Mouse (Mus musculus) hindbrain, embryonic 16.5 days (tissue): ENCODE measurements around the gene Pigr. TPM values are rescaled to one million over a fixed set of nuclear protein-coding genes. Genes with fewer than 3 reads are reported as not detected.

Source experiments
- ATAC-seq: fragments of 200-750 bp; cut with Nextera tagmentation; 2 replicates; pipeline ENCODE4 v1.8.0; 2017; ENCODE audit warnings: moderate TSS enrichment, moderate library complexity
- H3K27ac ChIP-seq: fragments of 300-500 bp; sonication (generic); 2 replicates; pipeline ENCODE4 v1.5.1; 2014; ENCODE audit warnings: low read depth, mild to moderate bottlenecking, control low read depth, low read length, moderate library complexity
- H3K27me3 ChIP-seq: fragments of 300-500 bp; sonication (generic); replicated peaks from 2 replicates; pipeline ENCODE4 v1.6.1; 2014; ENCODE audit warnings: low read length; ENCODE audit not compliant: control insufficient read depth, insufficient read depth
- H3K36me3 ChIP-seq: fragments of 300-500 bp; sonication (generic); 2 replicates; pipeline ENCODE4 v1.6.1; 2014; ENCODE audit warnings: mild to moderate bottlenecking, low read length, moderate library complexity, mixed read lengths; ENCODE audit not compliant: control insufficient read depth, insufficient read depth
- H3K4me1 ChIP-seq: fragments of 300-500 bp; sonication (generic); 2 replicates; pipeline ENCODE4 v1.6.1; 2014; ENCODE audit warnings: low read depth, low read length; ENCODE audit not compliant: control insufficient read depth, insufficient read depth
- H3K4me2 ChIP-seq: fragments of 300-500 bp; sonication (generic); 2 replicates; pipeline ENCODE4 v1.6.1; 2014; ENCODE audit warnings: mild to moderate bottlenecking, low read length, control low read depth, moderate library complexity
- H3K4me3 ChIP-seq: fragments of 300-500 bp; sonication (generic); 2 replicates; pipeline ENCODE4 v1.5.1; 2014; ENCODE audit warnings: mild to moderate bottlenecking, low read length, control low read depth, moderate library complexity
- H3K9ac ChIP-seq: fragments of 300-500 bp; sonication (generic); 2 replicates; pipeline ENCODE4 v1.6.1; 2014; ENCODE audit warnings: low read depth, mild to moderate bottlenecking, control low read depth, low read length, moderate library complexity
- H3K9me3 ChIP-seq: fragments of 300-500 bp; sonication (generic); 2 replicates; pipeline ENCODE4 v1.6.1; 2014; ENCODE audit warnings: mild to moderate bottlenecking, low read length, moderate library complexity; ENCODE audit not compliant: control insufficient read depth
- WGBS: fragments of 180-500 bp; shearing (Covaris S2); extraction: QIAGEN DNeasy Blood & Tissue Kit; methylation state at CpG from one replicate; pipeline ENCODE4 v1.1.7; 2014; 5-methylcytosine and 5-hydroxymethylcytosine counted together
- polyA plus RNA-seq: library from polyadenylated mRNA; unstranded; fragments of >200 nt; fragmentation: Nextera tagmentation; extraction: Ambion mirVana; gene quantifications from 2 replicates; pipeline ENCODE4 v1.2.1, GENCODE M21; 2015

The Pigr gene
- polyA plus RNA-seq, 1 experiment from 2014 or later: not detected

DNA sequence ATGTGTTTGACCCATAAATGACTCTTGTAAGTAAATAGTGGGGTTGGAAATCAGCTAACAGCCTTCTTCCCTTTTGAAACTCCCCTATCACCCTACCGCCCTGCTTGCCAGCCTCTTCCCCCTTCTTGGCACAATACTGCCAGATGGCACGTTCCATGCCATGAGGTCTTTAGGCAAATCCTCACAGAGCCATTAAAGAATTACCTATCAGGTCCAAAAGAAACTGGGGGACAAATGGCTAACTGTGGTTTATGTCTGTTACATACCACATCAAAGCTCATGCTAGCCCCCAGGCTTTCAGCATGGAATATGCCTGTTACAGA, 5.4 kb upstream of the Pigr start:
- Histone ChIP-seq H3K9me3 (no peaks in the 10 kb centered on the region), H3K27me3 (no peaks in the 10 kb centered on the region), H3K4me1 (no peaks in the 10 kb centered on the region), H3K4me3 (no peak overlapping the region), H3K4me2 (no peak overlapping the region), H3K36me3 (no peaks in the 10 kb centered on the region), H3K27ac (no peak overlapping the region), H3K9ac (no peak overlapping the region)
- 88% methylated on average over 2 of the region's 2 CpGs for WGBS
- ATAC-seq: no peak

DNA sequence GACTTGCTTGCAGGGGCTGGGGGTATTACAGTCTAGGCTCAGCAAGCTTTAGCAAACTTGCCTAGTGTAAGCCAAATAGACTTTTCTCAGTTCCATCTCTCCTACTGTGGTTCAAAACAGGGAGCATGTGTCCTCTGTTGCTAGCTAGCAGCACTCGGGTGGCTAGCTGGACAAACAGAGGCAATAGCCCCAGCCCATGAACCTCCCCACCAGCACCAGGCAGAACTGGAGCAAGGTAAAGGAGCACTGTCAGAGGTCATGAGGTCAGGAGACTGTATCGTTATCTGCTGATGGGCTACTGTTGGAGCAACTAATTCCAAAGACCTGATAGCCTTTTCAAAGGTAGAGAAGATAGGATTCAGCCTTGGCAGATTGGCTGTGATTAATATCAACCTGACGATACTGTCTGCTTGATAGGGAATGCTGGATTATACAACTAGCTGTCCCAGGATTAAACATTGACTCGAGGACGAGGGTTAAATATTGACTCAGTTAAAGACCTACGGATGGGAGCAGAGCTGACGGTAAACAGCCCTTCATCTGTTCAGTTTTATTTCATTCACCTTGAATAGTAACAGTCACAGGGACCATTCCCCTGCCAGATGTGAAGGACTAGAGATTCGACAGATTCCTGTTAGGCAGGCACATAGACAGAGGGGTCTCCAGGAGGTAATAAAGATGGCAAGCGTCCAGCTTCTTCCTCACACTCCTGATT, 4.4 kb upstream of the Pigr start:
- H3K9me3 ChIP-seq: no peaks in the 10 kb centered on the region
- no peak overlapping the region for H3K4me2 ChIP-seq
- ATAC-seq: no peak
- no peaks in the 10 kb centered on the region for H3K4me1 ChIP-seq
- H3K27me3 ChIP-seq: no peaks in the 10 kb centered on the region
- 80% methylated on average over 9 of the region's 9 CpGs for WGBS
- H3K4me3 ChIP-seq: no peak overlapping the region
- no peak overlapping the region for H3K9ac ChIP-seq
- H3K27ac ChIP-seq: no peak overlapping the region
- no peaks in the 10 kb centered on the region for H3K36me3 ChIP-seq

DNA sequence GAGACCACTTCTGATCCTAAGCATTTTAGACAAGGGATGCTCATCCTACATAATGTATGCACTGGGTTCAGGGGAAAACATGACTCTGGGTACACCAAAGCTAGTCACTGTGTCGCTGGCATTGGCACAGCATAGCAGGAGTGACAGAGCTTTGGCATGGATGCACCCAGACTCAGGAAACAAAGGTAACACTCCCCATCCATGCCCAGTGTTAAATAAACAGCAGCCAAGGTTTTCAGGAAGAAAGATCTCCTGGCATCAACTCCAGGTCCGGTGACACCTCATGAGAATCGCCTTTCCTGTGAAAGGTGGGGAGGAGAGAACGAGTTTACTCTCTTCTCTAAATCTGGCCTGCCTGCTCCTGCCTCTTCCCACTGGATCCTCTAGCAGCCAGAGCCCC, 2.2 kb downstream of the Pigr start:
- Histone ChIP-seq H3K27me3 (no peaks in the 10 kb centered on the region), H3K9me3 (no peaks in the 10 kb centered on the region), H3K4me1 (no peaks in the 10 kb centered on the region), H3K4me3 (no peak overlapping the region), H3K36me3 (no peaks in the 10 kb centered on the region), H3K27ac (no peak overlapping the region), H3K4me2 (no peak overlapping the region), H3K9ac (no peak overlapping the region)
- 83% methylated on average over 4 of the region's 4 CpGs for WGBS
- ATAC-seq: no peak

DNA sequence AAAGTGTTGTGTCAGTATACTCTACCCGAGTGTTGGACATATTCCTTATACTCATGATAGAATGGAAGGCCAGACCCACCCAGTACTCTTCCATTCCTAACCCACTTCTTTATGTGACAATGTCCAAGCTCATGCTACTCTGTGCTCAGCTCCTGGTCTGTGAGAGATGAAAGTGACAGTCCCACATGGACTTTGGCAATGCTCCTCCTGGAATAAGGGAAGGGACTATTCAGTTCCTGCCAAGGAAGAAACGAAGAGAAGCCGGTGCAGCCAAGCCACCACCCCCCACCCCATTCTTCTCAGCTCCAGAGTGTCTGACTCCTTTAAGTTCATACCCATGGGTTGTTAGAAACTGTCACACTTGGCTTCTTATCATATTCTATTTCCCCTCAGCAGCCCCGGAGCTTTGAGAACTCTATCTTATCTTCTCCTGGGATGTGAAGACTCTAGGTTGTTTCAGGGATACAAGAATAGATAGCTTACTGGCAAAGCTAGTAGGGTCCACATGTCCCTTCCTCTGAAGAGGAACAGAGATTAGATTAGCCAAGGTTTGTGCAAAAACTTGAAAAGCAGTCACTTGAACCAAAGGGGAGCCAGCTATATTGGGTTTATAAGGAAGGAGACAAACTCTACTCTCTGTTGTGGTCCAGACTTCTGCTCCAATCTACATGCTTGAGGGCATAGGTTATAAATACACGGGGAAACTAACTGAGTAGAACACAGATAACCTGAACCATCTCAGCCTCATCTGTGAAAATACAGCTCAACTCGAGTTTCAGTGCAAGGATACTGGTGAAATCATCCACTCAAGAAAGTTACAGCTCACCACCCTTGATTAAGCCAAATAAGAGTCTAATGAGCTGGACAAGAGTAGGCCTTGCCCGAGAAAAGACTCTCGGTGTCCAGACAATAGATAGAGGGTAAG, 3.7 kb downstream of the Pigr start:
- WGBS: 84% methylated on average over 8 of the region's 8 CpGs
- Histone ChIP-seq H3K27ac (no peak overlapping the region), H3K9ac (no peak overlapping the region), H3K4me2 (no peak overlapping the region), H3K27me3 (no peaks in the 10 kb centered on the region), H3K36me3 (no peaks in the 10 kb centered on the region), H3K9me3 (no peaks in the 10 kb centered on the region), H3K4me1 (no peaks in the 10 kb centered on the region), H3K4me3 (no peak overlapping the region)
- ATAC-seq: no peak

- whole genome bisulfite sequencing: 81% methylated on average over 5 of the region's 5 CpGs
- no peak for ATAC-seq
These were observed 6.0 kb downstream of the Pigr start for GRCm38 (mm10) chr1:130832230-130833149.

GRCm38 (mm10) chr1:130835161-130835936, 8.9 kb downstream of the Pigr start:
- Histone ChIP-seq H3K4me3 (no peak overlapping the region), H3K9ac (no peak overlapping the region)
- ATAC-seq: no peak

More at GRCm38 (mm10) chr1:130832230-130833149, 6.0 kb downstream of the Pigr start:
- Histone ChIP-seq H3K9ac (no peak overlapping the region), H3K4me2 (no peak overlapping the region), H3K36me3 (no peaks in the 10 kb centered on the region), H3K27ac (no peak overlapping the region), H3K4me3 (no peak overlapping the region), H3K4me1 (no peaks in the 10 kb centered on the region), H3K27me3 (no peaks in the 10 kb centered on the region), H3K9me3 (no peaks in the 10 kb centered on the region)

DNA sequence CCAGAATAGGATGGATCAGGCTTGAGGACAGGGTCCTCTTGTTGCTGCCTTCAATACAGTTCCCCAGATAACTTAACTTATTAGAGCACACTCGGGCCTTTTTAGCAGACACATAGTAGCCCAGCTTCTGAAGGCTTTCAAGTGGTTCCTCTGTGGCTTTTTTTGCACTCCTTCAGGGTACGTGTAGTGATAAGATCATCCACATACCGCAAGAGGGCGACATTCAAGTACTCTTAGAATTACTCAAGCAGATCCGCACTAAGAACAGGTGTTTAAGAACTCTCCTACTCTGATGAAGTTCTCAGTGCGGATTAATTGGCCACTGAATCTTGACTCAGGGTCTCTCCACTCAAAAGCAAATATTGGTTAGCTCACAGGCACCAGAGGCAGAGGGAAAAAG, 11.8 kb downstream of the Pigr start:
- Histone ChIP-seq H3K9me3 (no peaks in the 10 kb centered on the region), H3K4me2 (no peak overlapping the region), H3K4me1 (no peaks in the 10 kb centered on the region), H3K27ac (no peak overlapping the region), H3K4me3 (no peak overlapping the region), H3K9ac (no peak overlapping the region), H3K27me3 (no peaks in the 10 kb centered on the region), H3K36me3 (no peaks in the 10 kb centered on the region)
- no peak for ATAC-seq
- 62% methylated on average over 6 of the region's 6 CpGs for WGBS

More at GRCm38 (mm10) chr1:130835161-130835936, 8.9 kb downstream of the Pigr start:
- no peaks in the 10 kb centered on the region for H3K27me3 ChIP-seq
- 86% methylated on average over 6 of the region's 6 CpGs for WGBS
- no peaks in the 10 kb centered on the region for H3K9me3 ChIP-seq
- no peaks in the 10 kb centered on the region for H3K36me3 ChIP-seq
- H3K4me1 ChIP-seq: no peaks in the 10 kb centered on the region
- no peak overlapping the region for H3K4me2 ChIP-seq
- H3K27ac ChIP-seq: no peak overlapping the region

DNA sequence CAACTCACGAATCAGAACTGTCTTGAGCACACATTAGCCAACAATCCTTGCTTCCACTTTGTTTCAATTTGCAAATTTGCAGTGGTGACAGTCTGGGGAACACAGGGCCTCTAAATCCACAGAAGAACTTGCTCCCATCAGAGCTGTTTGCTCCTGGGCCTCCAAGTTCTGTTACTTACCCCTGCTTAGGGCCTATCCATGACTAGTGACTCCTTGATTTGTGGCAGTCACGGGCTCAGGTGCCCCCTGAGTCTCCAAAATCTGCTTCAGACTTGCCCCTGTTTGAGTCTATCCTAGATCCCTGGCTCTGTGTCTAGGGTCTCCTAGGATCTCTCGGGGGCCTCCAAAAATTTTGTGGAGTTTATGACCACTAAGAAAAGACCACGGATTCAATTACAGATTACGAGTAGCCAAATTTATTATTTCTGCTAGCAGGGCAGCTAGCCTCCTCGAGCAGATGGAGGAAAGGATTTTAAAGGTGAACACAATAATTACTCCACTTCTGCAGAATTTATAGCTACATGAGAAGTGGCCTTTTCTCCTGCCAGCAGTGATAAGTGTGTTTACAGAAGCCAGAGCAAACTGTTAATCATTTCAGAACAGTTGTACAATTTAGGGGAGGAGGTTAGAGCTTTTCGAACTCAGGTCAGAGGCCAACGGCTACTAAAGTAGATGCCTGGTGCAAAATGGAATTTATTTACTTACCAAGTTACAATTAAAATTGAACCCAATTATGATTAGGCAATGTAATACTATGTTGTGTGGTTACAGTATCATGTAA, 14.3 kb downstream of the Pigr start:
- Histone ChIP-seq H3K4me1 (no peaks in the 10 kb centered on the region), H3K4me3 (no peak overlapping the region), H3K27ac (no peak overlapping the region), H3K4me2 (no peak overlapping the region), H3K9ac (no peak overlapping the region), H3K27me3 (no peaks in the 10 kb centered on the region), H3K9me3 (no peaks in the 10 kb centered on the region), H3K36me3 (no peaks in the 10 kb centered on the region)
- 82% methylated on average over 8 of the region's 8 CpGs for WGBS
- ATAC-seq: no peak
